Mouse (Mus musculus): ENCODE measurements around the gene Hoxa3. TPM values are rescaled to one million over a fixed set of nuclear protein-coding genes. Genes with fewer than 3 reads are reported as not detected.

Hoxa3 gene
- total and polyA plus RNA-seq, 3 experiments, result 0.08 to 0.38 (median 0.34) TPM

DNA sequence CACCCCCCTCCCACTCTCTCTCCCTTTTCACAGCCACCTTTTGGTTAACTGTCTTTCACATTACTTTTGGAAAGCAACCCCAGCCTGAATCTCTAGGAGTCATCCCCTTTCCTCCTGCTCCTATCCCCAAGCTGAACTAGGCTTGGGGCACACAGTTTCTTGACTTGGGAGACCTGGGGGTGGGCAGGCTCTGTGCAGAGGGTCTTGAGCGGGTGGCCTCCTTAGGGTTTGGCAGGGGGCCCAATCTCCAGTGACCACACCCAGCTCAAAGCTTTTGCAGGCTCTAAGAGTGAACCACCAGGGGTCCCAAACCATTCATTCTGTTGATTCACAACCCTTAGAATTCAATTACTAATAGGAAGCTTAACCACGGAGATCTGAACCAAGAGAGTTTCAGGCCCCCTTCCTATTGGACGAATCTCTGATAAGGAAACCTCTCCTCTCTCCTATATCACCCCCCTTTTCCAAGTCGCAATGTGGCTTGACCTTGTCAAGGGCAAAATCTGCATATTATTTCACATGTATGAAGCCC is 29.7 kb upstream of the Hoxa3 start:
- H3K4me1 ChIP-seq (ENCODE audit: control insufficient read depth in 1 of 2, insufficient read depth in 2 of 2), result peaks cover 0 to 12% of the 10 kb centered on the region in 2 experiments; a peak in 2 of 4 replicates
- H3K4me2 ChIP-seq (ENCODE audit: insufficient read depth, low read depth, poor library complexity, severe bottlenecking), result no peak overlapping the region
- no peak for DNase-seq (ENCODE audit: extremely low read depth)
- H3K9ac ChIP-seq (ENCODE audit: insufficient read depth, low read depth), result no peak overlapping the region
- H3K4me3 ChIP-seq (replicated peaks in 1 of 3; ENCODE audit: low read depth in 2 of 3, low read length in 2 of 3, poor library complexity in 1 of 3), result no peak overlapping the region
- in situ Hi-C loops (cut with MboI; ENCODE audit: low pct_ligation_motif_present, low pct_unique_long_range_greater_than_20kb, low sequenced_read_pairs), result no loop called here
- dilution Hi-C loops (cut with MboI; ENCODE audit: extremely low pct_ligation_motif_present, extremely low pct_unique_long_range_greater_than_20kb, low sequenced_read_pairs), result no loop called here
- H3K79me2 ChIP-seq (replicated peaks; ENCODE audit: control insufficient read depth, extremely low read depth, insufficient read depth, poor library complexity, severe bottlenecking), result no peaks in the 10 kb centered on the region
- no peak overlapping the region for H3K27ac ChIP-seq (ENCODE audit: insufficient read depth, low read depth)
- TF ChIP-seq RAD21 (IDR thresholded peaks at IDR 0.05; ENCODE audit: low read depth, low read length) (no peak), KAT2A (IDR thresholded peaks at IDR 0.05; ENCODE audit: insufficient replicate concordance, low read length) (no peak)
- no peaks in the 10 kb centered on the region for H3K27me3 ChIP-seq (replicated peaks)
- peaks cover 5% of the 10 kb centered on the region for H3K9me3 ChIP-seq (replicated peaks; ENCODE audit: low read length)
- no peaks in the 10 kb centered on the region for H3K36me3 ChIP-seq (replicated peaks in 1 of 2; ENCODE audit: control insufficient read depth in 1 of 2, insufficient read depth in 1 of 2, low read length in 1 of 2)

DNA sequence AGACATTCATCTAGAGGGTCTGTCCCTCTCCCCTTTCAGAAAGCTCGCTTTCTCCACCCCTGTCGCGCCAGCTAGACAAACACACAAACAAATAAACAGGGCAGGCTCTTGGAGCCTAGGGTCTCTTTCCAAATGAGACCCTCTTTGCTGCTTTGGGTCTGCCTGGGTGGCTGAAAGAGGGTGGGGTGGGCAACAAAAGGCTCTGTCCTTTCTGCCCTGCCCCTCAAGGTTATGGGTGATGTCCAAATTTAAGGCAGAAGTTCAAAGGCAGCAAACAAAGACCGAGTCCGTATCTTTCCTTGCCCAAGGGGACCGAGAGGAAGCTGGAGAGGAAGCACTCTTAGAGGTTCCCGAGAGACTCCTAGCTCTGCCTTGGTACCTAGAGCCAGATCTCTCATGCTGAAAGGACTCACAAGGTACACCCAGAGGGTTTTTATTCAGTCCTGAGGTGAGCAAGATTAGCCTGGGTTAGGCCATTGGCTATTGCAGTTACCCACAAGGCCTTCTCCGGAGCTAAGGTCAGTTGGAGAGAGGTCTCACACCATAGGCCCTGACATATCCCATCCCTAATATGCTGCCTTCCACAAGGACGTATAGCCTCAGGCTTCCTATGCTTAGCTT is 28.0 kb upstream of the Hoxa3 start:
- Histone ChIP-seq H3K79me2 (replicated peaks; ENCODE audit: control insufficient read depth, extremely low read depth, insufficient read depth, poor library complexity, severe bottlenecking) (no peaks in the 10 kb centered on the region), H3K4me1 (ENCODE audit: control insufficient read depth in 1 of 2, insufficient read depth in 2 of 2) (peaks cover 0 to 12% of the 10 kb centered on the region in 2 experiments; a peak in 2 of 4 replicates), H3K27me3 (replicated peaks) (no peaks in the 10 kb centered on the region), H3K4me2 (ENCODE audit: insufficient read depth, low read depth, poor library complexity, severe bottlenecking) (no peak overlapping the region), H3K9ac (ENCODE audit: insufficient read depth, low read depth) (no peak overlapping the region), H3K27ac (ENCODE audit: insufficient read depth, low read depth) (no peak overlapping the region), H3K4me3 (replicated peaks in 1 of 3; ENCODE audit: low read depth in 2 of 3, low read length in 2 of 3, poor library complexity in 1 of 3) (no peak overlapping the region), H3K9me3 (replicated peaks; ENCODE audit: low read length) (peaks cover 5% of the 10 kb centered on the region), H3K36me3 (replicated peaks in 1 of 2; ENCODE audit: control insufficient read depth in 1 of 2, insufficient read depth in 1 of 2, low read length in 1 of 2) (peaks cover 0 to 7% of the 10 kb centered on the region in 2 experiments)
- dilution Hi-C loops (cut with MboI; ENCODE audit: extremely low pct_ligation_motif_present, extremely low pct_unique_long_range_greater_than_20kb, low sequenced_read_pairs), result no loop called here
- TF ChIP-seq NELFE (IDR thresholded peaks at IDR 0.05; ENCODE audit: low read depth, low read length) (no peak), ZKSCAN1 (IDR thresholded peaks at IDR 0.05; ENCODE audit: borderline replicate concordance, low read depth, low read length) (no peak), JUN (IDR thresholded peaks at IDR 0.05; ENCODE audit: insufficient read depth, low read depth, low read length) (no peak), HCFC1 (IDR thresholded peaks at IDR 0.05; ENCODE audit: low read depth, low read length) (no peak), JUND (conservative IDR thresholded peaks at IDR 0.05; ENCODE audit: low read depth, low read length) (no peak), CHD2 (IDR thresholded peaks at IDR 0.05; ENCODE audit: low read length) (no peak), UBTF (IDR thresholded peaks at IDR 0.05; ENCODE audit: low read depth, low read length) (no peak), MAX (IDR thresholded peaks at IDR 0.05; ENCODE audit: low read length) (no peak), BHLHE40 (IDR thresholded peaks at IDR 0.05; ENCODE audit: low read depth, low read length) (no peak), USF2 (conservative IDR thresholded peaks at IDR 0.05; ENCODE audit: low read depth, low read length) (no peak), ZC3H11A (IDR thresholded peaks at IDR 0.05; ENCODE audit: low read depth, low read length) (no peak)
- in situ Hi-C loops (cut with MboI; ENCODE audit: low pct_ligation_motif_present, low pct_unique_long_range_greater_than_20kb, low sequenced_read_pairs), result no loop called here
- no peak for DNase-seq (ENCODE audit: extremely low read depth)

Measured in CH12.LX (cell line).